Mouse (Mus musculus): ENCODE results near the gene Tns3. TPM values are rescaled to one million over a fixed set of nuclear protein-coding genes. Genes with fewer than 3 reads are reported as not detected.

Tns3 gene
- total and polyA plus RNA-seq, 3 experiments = not detected

DNA sequence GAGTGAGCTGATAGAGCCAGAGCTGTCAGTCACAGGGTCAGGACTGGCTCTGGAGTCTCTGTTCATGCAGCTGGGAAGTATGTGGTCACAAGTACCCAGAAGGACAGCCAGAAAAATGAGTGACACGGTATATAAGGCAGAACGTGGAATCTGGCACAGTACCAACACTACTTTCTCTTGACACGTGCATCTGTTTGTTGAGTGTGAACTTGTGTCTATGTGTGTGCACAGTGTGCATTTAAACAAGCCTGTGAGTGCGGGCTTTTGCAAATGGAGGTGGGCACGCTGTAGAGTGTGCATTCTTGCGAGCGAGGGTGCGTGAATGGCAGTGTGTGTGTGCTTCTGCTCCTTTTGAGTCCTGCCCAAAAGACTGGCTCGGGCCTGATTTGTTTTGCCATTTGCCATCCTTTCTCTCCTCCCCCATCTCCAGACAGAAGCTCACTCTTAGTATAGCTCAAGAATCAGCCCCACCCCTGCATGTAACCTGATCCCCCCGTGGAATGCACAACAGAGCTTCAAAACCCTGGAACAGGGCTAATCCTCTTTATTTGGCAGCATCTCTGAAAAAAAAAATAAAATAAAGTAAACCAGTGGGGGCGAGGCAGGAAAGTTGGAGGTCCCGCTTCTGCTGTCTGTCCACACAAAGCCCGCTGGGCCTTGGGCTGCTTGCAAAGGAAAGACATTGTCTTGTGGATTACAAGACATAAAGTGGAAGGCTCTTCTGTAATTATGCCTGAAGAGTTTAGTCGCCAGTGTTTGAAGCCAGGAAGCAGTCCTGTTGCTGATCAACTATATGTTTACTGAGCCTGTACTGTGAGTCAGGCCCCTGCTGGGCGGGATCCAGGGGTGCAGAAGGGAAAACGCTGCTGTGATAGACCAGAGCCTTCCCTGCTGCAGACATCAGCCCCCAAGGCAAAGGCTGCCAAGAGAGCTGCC is 28.5 kb upstream of the Tns3 start:
- H3K9ac ChIP-seq (ENCODE audit: control insufficient read depth, low read depth, low read length, poor library complexity, severe bottlenecking) = no peak overlapping the region
- H3K27me3 ChIP-seq (ENCODE audit: control insufficient read depth in 1 of 2, insufficient read depth in 2 of 2, low read length in 2 of 2) = no peaks in the 10 kb centered on the region
- no peak overlapping the region for H3K4me3 ChIP-seq (ENCODE audit: control insufficient read depth in 1 of 2, insufficient read depth in 1 of 2, low read depth in 2 of 2, low read length in 2 of 2)
- H3K27ac ChIP-seq (ENCODE audit: control insufficient read depth, low read depth, low read length) = no peak overlapping the region
- H3K79me2 ChIP-seq (ENCODE audit: control insufficient read depth, insufficient read depth, low read length, poor library complexity) = no peaks in the 10 kb centered on the region
- H3K9me3 ChIP-seq (replicated peaks; ENCODE audit: insufficient read depth, low read length) = no peaks in the 10 kb centered on the region
- H3K36me3 ChIP-seq (ENCODE audit: control insufficient read depth in 1 of 2, insufficient read depth in 2 of 2, low read length in 2 of 2) = no peaks in the 10 kb centered on the region
- no peak for DNase-seq (ENCODE audit: low read depth, low spot score)
- H3K4me1 ChIP-seq (ENCODE audit: control insufficient read depth in 1 of 2, insufficient read depth in 2 of 2, low read length in 2 of 2) = no peaks in the 10 kb centered on the region
- TF ChIP-seq TAL1 (IDR thresholded peaks at IDR 0.05; ENCODE audit: low read length) (no peak), KAT2A (conservative IDR thresholded peaks at IDR 0.05; ENCODE audit: low read depth, low read length) (no peak), TBP (IDR thresholded peaks at IDR 0.05; ENCODE audit: low read depth, low read length) (no peak), HCFC1 (IDR thresholded peaks at IDR 0.05; ENCODE audit: low read depth, low read length) (no peak), E2F4 (IDR thresholded peaks at IDR 0.05; ENCODE audit: borderline replicate concordance, low read depth, low read length) (no peak), POLR2AphosphoS5 (IDR thresholded peaks at IDR 0.05; ENCODE audit: borderline replicate concordance, low read depth, low read length) (no peak), CHD1 (IDR thresholded peaks at IDR 0.05; ENCODE audit: low read depth, low read length) (no peak), MYB (IDR thresholded peaks at IDR 0.05; ENCODE audit: low read depth, low read length) (no peak), GABPA (IDR thresholded peaks at IDR 0.05; ENCODE audit: low read depth, low read length) (no peak), MAFK (IDR thresholded peaks at IDR 0.05; ENCODE audit: borderline replicate concordance, low read depth, low read length) (no peak), ZNF384 (IDR thresholded peaks at IDR 0.05; ENCODE audit: low read depth, low read length) (no peak), SIN3A (IDR thresholded peaks at IDR 0.05; ENCODE audit: low read length) (no peak), MAX (IDR thresholded peaks at IDR 0.05; ENCODE audit: low read length) (no peak), ETS1 (IDR thresholded peaks at IDR 0.05; ENCODE audit: low read depth, low read length) (no peak), RAD21 (IDR thresholded peaks at IDR 0.05; ENCODE audit: low read depth, low read length) (no peak), RCOR1 (IDR thresholded peaks at IDR 0.05; ENCODE audit: low read depth, low read length) (no peak), POLR2AphosphoS2 (IDR thresholded peaks at IDR 0.05; ENCODE audit: low read length) (no peak), ZC3H11A (IDR thresholded peaks at IDR 0.05; ENCODE audit: low read depth, low read length) (no peak), MYC (IDR thresholded peaks at IDR 0.05; ENCODE audit: low read depth, low read length) (no peak), MAZ (IDR thresholded peaks at IDR 0.05; ENCODE audit: low read depth, low read length) (no peak)

GRCm38 (mm10) chr11:8692162-8692535 is 27.8 kb upstream of the Tns3 start:
- H3K9me3 ChIP-seq (replicated peaks; ENCODE audit: insufficient read depth, low read length) = no peaks in the 10 kb centered on the region
- no peak for TF ChIP-seq RAD21 (IDR thresholded peaks at IDR 0.05; ENCODE audit: low read depth, low read length)
- TF ChIP-seq RCOR1 (IDR thresholded peaks at IDR 0.05; ENCODE audit: low read depth, low read length) = no peak
- TF ChIP-seq SIN3A (IDR thresholded peaks at IDR 0.05; ENCODE audit: low read length) = no peak
- no peak for TF ChIP-seq JUND (IDR thresholded peaks at IDR 0.05; ENCODE audit: low read depth, low read length)
- TF ChIP-seq MYC (IDR thresholded peaks at IDR 0.05; ENCODE audit: low read depth, low read length) = no peak
- no peak for TF ChIP-seq TAL1 (IDR thresholded peaks at IDR 0.05; ENCODE audit: low read length)
- TF ChIP-seq UBTF (IDR thresholded peaks at IDR 0.05; ENCODE audit: borderline replicate concordance, insufficient read depth, low read depth, low read length) = no peak
- no peak for TF ChIP-seq USF1 (IDR thresholded peaks at IDR 0.05; ENCODE audit: low read depth, low read length)
- TF ChIP-seq MAFK (IDR thresholded peaks at IDR 0.05; ENCODE audit: borderline replicate concordance, low read depth, low read length) = no peak
- TF ChIP-seq ZMIZ1 (IDR thresholded peaks at IDR 0.05; ENCODE audit: low read depth, low read length) = no peak
- no peak for TF ChIP-seq MYB (IDR thresholded peaks at IDR 0.05; ENCODE audit: low read depth, low read length)
- TF ChIP-seq POLR2A (IDR thresholded peaks at IDR 0.05; ENCODE audit: control insufficient read depth in 1 of 2, insufficient read depth in 1 of 2, low read depth in 1 of 2, low read length in 2 of 2, poor library complexity in 1 of 2) = no peak
- TF ChIP-seq CHD1 (IDR thresholded peaks at IDR 0.05; ENCODE audit: low read depth, low read length) = no peak
- TF ChIP-seq POLR2AphosphoS2 (IDR thresholded peaks at IDR 0.05; ENCODE audit: low read length) = no peak
- H3K4me1 ChIP-seq (ENCODE audit: control insufficient read depth in 1 of 2, insufficient read depth in 2 of 2, low read length in 2 of 2) = no peaks in the 10 kb centered on the region
- no peaks in the 10 kb centered on the region for H3K27me3 ChIP-seq (ENCODE audit: control insufficient read depth in 1 of 2, insufficient read depth in 2 of 2, low read length in 2 of 2)
- H3K36me3 ChIP-seq (ENCODE audit: control insufficient read depth in 1 of 2, insufficient read depth in 2 of 2, low read length in 2 of 2) = no peaks in the 10 kb centered on the region
- H3K27ac ChIP-seq (ENCODE audit: control insufficient read depth, low read depth, low read length) = no peak overlapping the region
- no peak for DNase-seq (ENCODE audit: low read depth, low spot score)
- H3K79me2 ChIP-seq (ENCODE audit: control insufficient read depth, insufficient read depth, low read length, poor library complexity) = no peaks in the 10 kb centered on the region
- H3K9ac ChIP-seq (ENCODE audit: control insufficient read depth, low read depth, low read length, poor library complexity, severe bottlenecking) = no peak overlapping the region
- H3K4me3 ChIP-seq (ENCODE audit: control insufficient read depth in 1 of 2, insufficient read depth in 1 of 2, low read depth in 2 of 2, low read length in 2 of 2) = no peak overlapping the region

All from MEL (cell line).